Mouse (Mus musculus): ENCODE measurements around the gene Tcf7l1. TPM values are rescaled to one million over a fixed set of nuclear protein-coding genes. Genes with fewer than 3 reads are reported as not detected.

Gene Tcf7l1
- total and polyA plus RNA-seq, 3 experiments: not detected

DNA sequence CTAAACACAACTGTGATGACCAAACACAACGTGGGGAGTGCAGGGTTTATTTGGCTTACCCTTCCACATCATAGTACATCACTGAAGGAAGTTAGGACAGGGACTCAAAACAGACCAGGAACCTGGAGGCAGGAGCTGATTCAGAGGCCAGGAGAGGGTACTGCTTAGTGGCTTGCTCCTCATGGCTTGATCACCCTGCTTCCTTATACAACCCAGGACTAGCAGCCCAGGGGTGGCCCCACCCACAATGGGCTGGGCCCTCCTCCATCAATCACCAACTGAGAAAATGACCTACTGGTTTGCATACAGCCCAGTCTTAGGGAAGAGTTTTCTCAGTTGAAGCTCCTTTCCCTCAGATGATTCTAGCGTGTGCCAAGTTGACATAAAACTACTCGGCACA is 68.2 kb downstream of the Tcf7l1 start:
- H3K9ac ChIP-seq (ENCODE audit: control insufficient read depth, low read depth, low read length, poor library complexity, severe bottlenecking): no peak overlapping the region
- no peak for TF ChIP-seq MAX (IDR thresholded peaks at IDR 0.05; ENCODE audit: low read length)
- no peak for TF ChIP-seq USF2 (IDR thresholded peaks at IDR 0.05; ENCODE audit: borderline replicate concordance in 1 of 2, insufficient read depth in 1 of 2, low read depth in 1 of 2, low read length in 2 of 2)
- no peak for TF ChIP-seq TCF12 (IDR thresholded peaks at IDR 0.05; ENCODE audit: low read depth, low read length)
- TF ChIP-seq GATA1 (IDR thresholded peaks at IDR 0.05; ENCODE audit: low read depth, low read length): no peak
- TF ChIP-seq CHD2 (IDR thresholded peaks at IDR 0.05; ENCODE audit: low read length): no peak
- TF ChIP-seq NRF1 (IDR thresholded peaks at IDR 0.05; ENCODE audit: insufficient read depth, low read depth, low read length, poor library complexity, severe bottlenecking): no peak
- TF ChIP-seq RCOR1 (IDR thresholded peaks at IDR 0.05; ENCODE audit: low read depth, low read length): no peak
- no peak for TF ChIP-seq E2F4 (IDR thresholded peaks at IDR 0.05; ENCODE audit: borderline replicate concordance, low read depth, low read length)
- no peak for TF ChIP-seq MAZ (IDR thresholded peaks at IDR 0.05; ENCODE audit: low read depth, low read length)
- no peaks in the 10 kb centered on the region for H3K9me3 ChIP-seq (replicated peaks; ENCODE audit: insufficient read depth, low read length)

DNA sequence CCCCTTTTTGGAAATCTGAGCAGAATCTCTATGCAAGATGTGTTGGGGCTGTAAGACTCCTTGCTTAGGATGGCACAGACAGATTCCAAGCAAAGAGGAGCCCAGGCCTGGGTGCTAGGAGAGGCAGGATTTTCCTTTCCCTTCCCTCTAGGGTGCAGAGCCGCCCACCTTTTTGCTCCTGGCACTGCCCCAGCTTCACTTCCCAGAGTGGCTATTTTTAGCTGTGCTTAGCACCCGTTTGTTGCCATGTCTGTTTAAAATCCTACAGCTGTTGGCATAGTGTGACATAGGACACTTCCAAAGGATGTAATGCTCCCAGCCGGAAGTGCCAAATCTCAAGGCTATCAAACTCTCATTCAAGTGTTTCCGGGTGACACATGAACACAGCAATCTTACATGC is 74.3 kb downstream of the Tcf7l1 start:
- Histone ChIP-seq H3K36me3 (ENCODE audit: control insufficient read depth in 1 of 2, insufficient read depth in 2 of 2, low read length in 2 of 2) (no peaks in the 10 kb centered on the region), H3K9me3 (replicated peaks; ENCODE audit: insufficient read depth, low read length) (no peaks in the 10 kb centered on the region), H3K4me3 (ENCODE audit: control insufficient read depth in 1 of 2, insufficient read depth in 1 of 2, low read depth in 2 of 2, low read length in 2 of 2) (no peak overlapping the region), H3K27me3 (ENCODE audit: control insufficient read depth in 1 of 2, insufficient read depth in 2 of 2, low read length in 2 of 2) (peaks cover 0 to 13% of the 10 kb centered on the region in 2 experiments; a peak in 3 of 4 replicates), H3K79me2 (ENCODE audit: control insufficient read depth, insufficient read depth, low read length, poor library complexity) (no peaks in the 10 kb centered on the region), H3K4me1 (ENCODE audit: control insufficient read depth in 1 of 2, insufficient read depth in 2 of 2, low read length in 2 of 2) (no peaks in the 10 kb centered on the region), H3K9ac (ENCODE audit: control insufficient read depth, low read depth, low read length, poor library complexity, severe bottlenecking) (no peak overlapping the region), H3K27ac (ENCODE audit: control insufficient read depth, low read depth, low read length) (no peak overlapping the region)
- DNase-seq (ENCODE audit: low read depth, low spot score): no peak
- TF ChIP-seq NRF1 (IDR thresholded peaks at IDR 0.05; ENCODE audit: insufficient read depth, low read depth, low read length, poor library complexity, severe bottlenecking): no peak
- TF ChIP-seq USF2 (IDR thresholded peaks at IDR 0.05; ENCODE audit: borderline replicate concordance in 1 of 2, insufficient read depth in 1 of 2, low read depth in 1 of 2, low read length in 2 of 2): no peak
- no peak for TF ChIP-seq E2F4 (IDR thresholded peaks at IDR 0.05; ENCODE audit: borderline replicate concordance, low read depth, low read length)
- no peak for TF ChIP-seq CHD2 (IDR thresholded peaks at IDR 0.05; ENCODE audit: low read length)
- TF ChIP-seq NELFE (IDR thresholded peaks at IDR 0.05; ENCODE audit: low read depth, low read length): no peak
- TF ChIP-seq MYB (IDR thresholded peaks at IDR 0.05; ENCODE audit: low read depth, low read length): no peak
- TF ChIP-seq CHD1 (IDR thresholded peaks at IDR 0.05; ENCODE audit: low read depth, low read length): no peak
- TF ChIP-seq ZC3H11A (IDR thresholded peaks at IDR 0.05; ENCODE audit: low read depth, low read length): no peak
- no peak for TF ChIP-seq USF1 (IDR thresholded peaks at IDR 0.05; ENCODE audit: low read depth, low read length)
- TF ChIP-seq BHLHE40 (IDR thresholded peaks at IDR 0.05; ENCODE audit: borderline replicate concordance, low read depth, low read length): no peak
- no peak for TF ChIP-seq ZKSCAN1 (IDR thresholded peaks at IDR 0.05; ENCODE audit: low read depth, low read length)
- no peak for TF ChIP-seq MYC (IDR thresholded peaks at IDR 0.05; ENCODE audit: low read depth, low read length)

More for the DNA sequence above, 68.2 kb downstream of the Tcf7l1 start:
- peaks cover 0 to 8% of the 10 kb centered on the region in 2 experiments; a peak in 3 of 4 replicates for H3K27me3 ChIP-seq (ENCODE audit: control insufficient read depth in 1 of 2, insufficient read depth in 2 of 2, low read length in 2 of 2)
- no peaks in the 10 kb centered on the region for H3K4me1 ChIP-seq (ENCODE audit: control insufficient read depth in 1 of 2, insufficient read depth in 2 of 2, low read length in 2 of 2)
- DNase-seq (ENCODE audit: low read depth, low spot score): no peak
- H3K79me2 ChIP-seq (ENCODE audit: control insufficient read depth, insufficient read depth, low read length, poor library complexity): no peaks in the 10 kb centered on the region
- H3K36me3 ChIP-seq (ENCODE audit: control insufficient read depth in 1 of 2, insufficient read depth in 2 of 2, low read length in 2 of 2): no peaks in the 10 kb centered on the region
- no peak overlapping the region for H3K27ac ChIP-seq (ENCODE audit: control insufficient read depth, low read depth, low read length)
- H3K4me3 ChIP-seq (ENCODE audit: control insufficient read depth in 1 of 2, insufficient read depth in 1 of 2, low read depth in 2 of 2, low read length in 2 of 2): no peak overlapping the region
